Mouse (Mus musculus) gastrocnemius, postnatal 36 days (tissue): ENCODE measurements around the gene Nectin4. TPM values are rescaled to one million over a fixed set of nuclear protein-coding genes. Genes with fewer than 3 reads are reported as not detected.

Experiments
- total RNA-seq, 2 experiments: library from RNA; stranded (reverse); gene quantifications; 2 replicates each; pipeline ENCODE4 v1.2.3; 2021

Gene Nectin4
- total RNA-seq, 2 experiments from 2014 or later: 0.07 TPM; not detected in 1

Other genes with a start within 250 kb of the Nectin4 start
- 100 to 1,000 TPM; 691 to 738 TPM for gene Sdhc, start 219.5 kb upstream of the Nectin4 start, total RNA-seq
- gene Mpz, start 219.4 kb upstream of the Nectin4 start, total RNA-seq: 100 to 1,000 TPM in 1 of 2 experiments, 10 to 100 TPM in 1; 33.1 to 105 TPM
- gene Pcp4l1, start 173.8 kb upstream of the Nectin4 start, total RNA-seq: 10 to 100 TPM; 48.8 to 49.5 TPM
- gene Nr1i3, start 156.1 kb upstream of the Nectin4 start, total RNA-seq: not detected
- gene Tomm40l, start 147.6 kb upstream of the Nectin4 start, total RNA-seq: 10 to 100 TPM; 52.0 to 54.8 TPM
- 1 to 10 TPM in 1 of 2 experiments, not detected in 1; 1.7 TPM for gene Apoa2, start 145.0 kb upstream of the Nectin4 start, total RNA-seq
- gene Fcer1g, start 135.7 kb upstream of the Nectin4 start, total RNA-seq: 1 to 10 TPM; 2.5 to 4.9 TPM
- gene Adamts4, start 119.7 kb upstream of the Nectin4 start, total RNA-seq: under 1 TPM; 0.28 to 0.54 TPM
- 100 to 1,000 TPM; 874 to 989 TPM for gene Ndufs2, start 118.7 kb upstream of the Nectin4 start, total RNA-seq
- 10 to 100 TPM in 1 of 2 experiments, 1 to 10 TPM in 1; 9.6 to 10.5 TPM for gene B4galt3, start 99.8 kb upstream of the Nectin4 start, total RNA-seq
- 1 to 10 TPM; 8.7 TPM for gene Ppox, start 88.9 kb upstream of the Nectin4 start, total RNA-seq
- gene Usp21, start 82.1 kb upstream of the Nectin4 start, total RNA-seq: 10 to 100 TPM; 13.5 to 13.8 TPM
- gene Ufc1, start 75.1 kb upstream of the Nectin4 start, total RNA-seq: 10 to 100 TPM; 80.9 to 82.2 TPM
- 10 to 100 TPM; 26.6 to 31.1 TPM for gene Dedd, start 41.0 kb upstream of the Nectin4 start, total RNA-seq
- gene Nit1, start 24.5 kb upstream of the Nectin4 start, total RNA-seq: 10 to 100 TPM; 23.2 to 23.9 TPM
- gene Pfdn2, start 24.4 kb upstream of the Nectin4 start, total RNA-seq: 10 to 100 TPM; 85.7 to 91.7 TPM
- not detected for gene Klhdc9, start 9.3 kb upstream of the Nectin4 start, total RNA-seq
- under 1 TPM; 0.94 to 0.99 TPM for gene Arhgap30, start 18.9 kb downstream of the Nectin4 start, total RNA-seq
- gene Usf1, start 41.2 kb downstream of the Nectin4 start, total RNA-seq: 10 to 100 TPM; 25.7 to 27.7 TPM
- under 1 TPM in 1 of 2 experiments, not detected in 1; 0.69 TPM for gene Tstd1, start 48.8 kb downstream of the Nectin4 start, total RNA-seq
- 1 to 10 TPM; 4.9 to 5.4 TPM for gene F11r, start 67.4 kb downstream of the Nectin4 start, total RNA-seq
- gene Alyref2, start 133.4 kb downstream of the Nectin4 start, total RNA-seq: 1 to 10 TPM in 1 of 2 experiments, under 1 TPM in 1; 0.79 to 1.2 TPM
- not detected for gene Itln1, start 165.2 kb downstream of the Nectin4 start, total RNA-seq
- not detected for gene Cd244a, start 189.1 kb downstream of the Nectin4 start, total RNA-seq
- under 1 TPM in 1 of 2 experiments, not detected in 1; 0.12 TPM for gene Ly9, start 237.3 kb downstream of the Nectin4 start, total RNA-seq